Mouse (Mus musculus) forebrain, embryonic 12.5 days (tissue): ENCODE measurements around the gene Ifngr1. TPM values are rescaled to one million over a fixed set of nuclear protein-coding genes. Genes with fewer than 3 reads are reported as not detected.
"Not testable (repeated sequence)": the region's sequence is repeated elsewhere in the genome, so short reads cannot be mapped to it uniquely, and the experiment has no call there.

Source experiments
- ATAC-seq: fragments of 200-750 bp; cut with Nextera tagmentation; 2 replicates; pipeline ENCODE4 v1.8.0; 2017; ENCODE audit warnings: moderate TSS enrichment; ENCODE audit not compliant: low FRiP score
- H3K27ac ChIP-seq: fragments of 300-500 bp; sonication (generic); 2 replicates; pipeline ENCODE4 v1.5.1; 2016; ENCODE audit warnings: mild to moderate bottlenecking
- H3K27me3 ChIP-seq: fragments of 300-500 bp; sonication (generic); 2 replicates; pipeline ENCODE4 v1.6.1; 2016; ENCODE audit warnings: mild to moderate bottlenecking
- H3K36me3 ChIP-seq: fragments of 300-500 bp; sonication (generic); replicated peaks from 2 replicates; pipeline ENCODE4 v1.6.1; 2016; ENCODE audit warnings: mild to moderate bottlenecking
- H3K4me1 ChIP-seq: fragments of 300-500 bp; sonication (generic); 2 replicates; pipeline ENCODE4 v1.6.1; 2016
- H3K4me2 ChIP-seq: fragments of 300-500 bp; sonication (generic); 2 replicates; pipeline ENCODE4 v1.6.1; 2016; ENCODE audit warnings: mild to moderate bottlenecking, moderate library complexity
- H3K4me3 ChIP-seq: fragments of 300-500 bp; sonication (generic); replicated peaks from 2 replicates; pipeline ENCODE4 v1.5.1; 2016; ENCODE audit warnings: mild to moderate bottlenecking
- H3K9ac ChIP-seq: fragments of 300-500 bp; sonication (generic); 2 replicates; pipeline ENCODE4 v1.6.1; 2016; ENCODE audit warnings: mild to moderate bottlenecking
- H3K9me3 ChIP-seq: fragments of 300-500 bp; sonication (generic); 2 replicates; pipeline ENCODE4 v1.6.1; 2016
- WGBS: fragments of 180-500 bp; shearing (Covaris S2); methylation state at CpG from one replicate; pipeline ENCODE4 v1.1.7; 2016; 5-methylcytosine and 5-hydroxymethylcytosine counted together
- polyA plus RNA-seq: library from polyadenylated mRNA; unstranded; fragments of >200 nt; fragmentation: Nextera tagmentation; extraction: Ambion mirVana; gene quantifications from 2 replicates; pipeline ENCODE4 v1.2.1, GENCODE M21; 2016

Ifngr1 gene
- polyA plus RNA-seq, 1 experiment from 2014 or later, result 20.5 TPM

DNA sequence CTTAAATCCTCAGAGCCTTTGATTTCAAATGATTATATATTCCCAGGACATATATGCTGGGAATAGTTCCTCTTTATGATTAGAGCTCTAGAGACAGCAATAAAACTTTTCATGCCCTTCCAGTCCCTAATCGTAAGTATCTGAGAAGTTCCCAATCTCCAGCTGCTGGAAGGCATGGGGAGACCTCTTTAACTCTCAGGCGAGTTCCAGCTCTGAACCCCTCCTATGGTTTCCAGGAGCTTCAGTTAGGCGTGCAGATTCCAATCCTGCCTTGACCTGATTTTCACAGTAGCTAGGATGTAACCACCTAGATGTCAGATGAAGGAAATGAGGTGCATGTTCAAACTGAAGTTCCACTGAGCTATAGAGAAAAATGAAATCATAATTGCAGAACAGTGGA lies 807 bp downstream of the Ifngr1 start:
- Histone ChIP-seq H3K36me3 (no peaks in the 10 kb centered on the region), H3K4me1 (peaks cover 16% of the 10 kb centered on the region), H3K4me2 (peak overlapping the region; percentile 81), H3K4me3 (peak overlapping the region; percentile 66), H3K27me3 (no peaks in the 10 kb centered on the region), H3K9ac (peak overlapping the region; percentile 76), H3K9me3 (no peaks in the 10 kb centered on the region), H3K27ac (no peak overlapping the region)
- WGBS, result 17% methylated on average over 3 of the region's 3 CpGs
- no peak for ATAC-seq

DNA sequence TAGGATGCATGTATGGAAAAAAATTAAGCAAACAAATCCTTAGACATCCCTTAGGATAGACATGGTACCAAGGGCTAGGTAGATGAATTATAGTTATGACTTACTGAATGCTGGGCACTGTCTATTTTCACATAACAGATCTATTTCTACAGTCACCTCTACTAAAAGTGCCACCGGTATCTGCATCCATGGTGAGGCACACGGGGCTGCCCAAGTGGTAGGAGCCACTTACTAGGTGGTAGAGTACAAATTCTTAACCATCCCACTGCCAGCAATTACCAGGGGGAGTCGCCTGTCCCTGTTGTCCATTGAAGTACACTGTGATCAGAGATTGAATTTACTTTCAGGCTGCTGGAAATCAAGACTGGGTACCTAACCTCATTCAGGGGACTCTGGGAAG lies 1.5 kb downstream of the Ifngr1 start:
- ATAC-seq, result no peak
- no peak overlapping the region for H3K4me3 ChIP-seq
- no peaks in the 10 kb centered on the region for H3K27me3 ChIP-seq
- no peak overlapping the region for H3K27ac ChIP-seq
- 85% methylated on average over 3 of the region's 3 CpGs for WGBS
- H3K9me3 ChIP-seq, result no peaks in the 10 kb centered on the region
- H3K36me3 ChIP-seq, result no peaks in the 10 kb centered on the region
- H3K4me2 ChIP-seq, result no peak overlapping the region
- no peak overlapping the region for H3K9ac ChIP-seq
- peaks cover 16% of the 10 kb centered on the region for H3K4me1 ChIP-seq

DNA sequence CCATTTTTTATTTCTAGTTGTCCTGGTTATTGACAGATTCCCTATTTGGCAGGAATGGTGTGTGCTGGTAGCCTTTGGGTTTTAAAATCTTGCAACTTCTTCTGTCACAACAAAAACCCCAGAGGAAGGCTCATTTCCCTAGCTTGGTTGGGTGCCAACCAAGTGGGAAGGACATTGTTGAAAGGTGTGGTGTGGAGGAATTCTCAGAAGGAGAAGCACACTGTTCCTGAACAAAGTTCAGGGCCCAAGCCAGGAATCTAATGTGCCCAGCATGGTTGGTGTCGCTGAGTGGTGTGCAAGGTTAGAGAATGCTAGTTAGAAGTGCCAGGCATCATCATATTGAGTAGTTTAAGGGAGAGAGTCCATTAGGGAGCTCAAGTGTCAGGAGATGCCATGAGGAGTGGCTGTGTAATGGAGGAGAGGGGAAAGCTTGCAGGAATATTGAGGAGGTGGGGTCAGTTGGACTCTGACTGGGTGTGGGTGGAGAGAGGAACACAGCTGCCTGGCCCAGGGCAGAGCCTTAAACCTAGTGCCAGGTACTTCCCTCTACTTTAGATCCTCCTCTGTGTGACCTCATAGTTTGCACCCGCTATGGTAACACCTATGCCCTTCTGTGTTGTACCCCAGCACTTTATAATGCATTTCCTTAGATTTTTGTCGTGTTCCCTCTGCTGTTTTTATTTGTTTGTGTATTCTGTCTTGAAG lies 2.6 kb downstream of the Ifngr1 start:
- Histone ChIP-seq H3K27ac (no peak overlapping the region), H3K4me2 (no peak overlapping the region), H3K36me3 (no peaks in the 10 kb centered on the region), H3K4me3 (no peak overlapping the region), H3K4me1 (peaks cover 22% of the 10 kb centered on the region), H3K27me3 (no peaks in the 10 kb centered on the region), H3K9me3 (no peaks in the 10 kb centered on the region), H3K9ac (no peak overlapping the region)
- no peak for ATAC-seq
- WGBS, result 86% methylated on average over 3 of the region's 3 CpGs

DNA sequence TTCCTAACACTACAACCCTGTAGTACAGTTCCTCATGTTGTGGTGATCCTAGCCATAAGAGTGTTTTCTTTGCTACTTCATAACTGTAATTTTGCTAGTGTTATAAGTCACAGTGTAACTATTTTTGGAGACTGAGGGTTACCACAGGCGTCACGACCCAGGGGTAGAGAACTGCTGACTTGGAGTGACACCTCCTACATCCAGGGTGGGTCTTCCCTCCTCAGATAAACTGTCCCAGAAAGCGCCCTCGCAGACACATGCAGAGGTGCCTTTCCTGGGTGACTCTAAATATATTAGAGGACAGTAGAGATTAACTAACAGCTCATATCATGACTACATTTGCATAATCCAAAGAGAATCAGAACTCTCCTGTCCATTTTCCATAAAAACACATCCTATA lies 5.1 kb downstream of the Ifngr1 start:
- Histone ChIP-seq H3K4me3 (no peak overlapping the region), H3K36me3 (peaks cover 8% of the 10 kb centered on the region; the same call in 1 of the 2 replicates), H3K9ac (no peak overlapping the region), H3K4me1 (peaks cover 19% of the 10 kb centered on the region), H3K4me2 (no peak overlapping the region), H3K9me3 (no peaks in the 10 kb centered on the region), H3K27me3 (no peaks in the 10 kb centered on the region), H3K27ac (no peak overlapping the region)
- ATAC-seq, result no peak
- WGBS, result 98% methylated on average over 4 of the region's 4 CpGs

DNA sequence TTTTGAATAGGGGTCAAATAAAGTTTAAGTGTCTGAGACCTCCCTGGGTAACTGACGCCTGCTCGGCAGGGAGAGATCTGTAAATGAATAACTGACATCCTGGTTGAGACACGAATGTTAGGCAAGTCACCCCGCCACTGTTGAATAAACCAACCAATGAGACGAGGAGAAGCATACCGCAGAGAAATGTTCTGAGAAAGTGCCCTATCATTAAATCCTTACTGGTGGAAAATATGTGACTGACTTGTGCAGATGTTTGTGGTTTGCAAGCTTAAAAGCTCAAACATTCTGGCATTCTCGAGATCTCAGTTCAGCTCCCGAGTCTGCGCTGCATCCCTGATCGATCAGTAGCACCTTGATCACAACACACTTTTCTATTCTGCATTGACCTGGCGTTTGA lies 6.3 kb downstream of the Ifngr1 start:
- ATAC-seq, result no peak
- Histone ChIP-seq H3K9me3 (no peaks in the 10 kb centered on the region), H3K4me2 (no peak overlapping the region), H3K9ac (no peak overlapping the region), H3K36me3 (peaks cover 13% of the 10 kb centered on the region; the same call in 1 of the 2 replicates), H3K4me1 (peaks cover 13% of the 10 kb centered on the region), H3K27ac (no peak overlapping the region), H3K4me3 (no peak overlapping the region), H3K27me3 (no peaks in the 10 kb centered on the region)
- WGBS, result 90% methylated on average over 11 of the region's 11 CpGs

DNA sequence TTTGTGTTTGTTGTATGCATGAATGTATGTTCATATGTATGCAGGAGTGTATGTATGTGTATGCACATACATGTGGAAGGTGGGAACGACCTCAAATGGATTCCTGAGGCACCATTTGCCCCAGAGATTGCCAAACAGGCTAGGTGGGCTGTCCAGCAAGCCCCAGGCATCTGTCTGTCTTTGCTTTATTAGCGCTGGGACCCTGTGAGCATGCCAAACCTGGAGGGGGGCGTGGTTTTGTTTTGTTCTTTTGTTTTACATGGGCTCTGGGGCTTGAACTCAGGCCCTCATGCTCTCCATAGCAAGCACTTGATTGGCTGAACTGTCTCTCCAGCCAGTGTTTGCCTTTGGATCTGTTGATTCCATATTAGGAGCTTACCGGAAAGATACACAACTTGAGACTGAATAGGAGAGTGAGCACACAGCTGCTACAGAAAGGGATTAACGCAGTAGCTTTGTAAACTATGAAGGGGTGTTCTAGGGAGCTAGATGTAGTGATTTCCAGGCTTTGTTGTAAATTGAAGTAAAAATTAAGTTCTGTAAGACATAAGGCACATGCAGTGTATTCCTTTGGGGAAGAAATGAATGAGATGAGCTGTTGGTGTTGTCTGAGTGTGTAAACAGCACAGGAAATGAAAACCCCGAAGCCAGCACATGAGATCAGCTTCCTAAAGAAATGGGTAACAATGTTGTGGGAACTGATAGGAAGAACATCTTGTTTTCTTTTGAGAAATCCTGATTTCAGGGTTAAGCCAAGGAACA lies 7.8 kb downstream of the Ifngr1 start:
- Histone ChIP-seq H3K4me2 (no peak overlapping the region), H3K9me3 (no peaks in the 10 kb centered on the region), H3K9ac (no peak overlapping the region), H3K4me3 (no peak overlapping the region), H3K27me3 (no peaks in the 10 kb centered on the region), H3K27ac (no peak overlapping the region), H3K36me3 (peaks cover 19% of the 10 kb centered on the region), H3K4me1 (peaks cover 10% of the 10 kb centered on the region)
- 67% methylated on average over 6 of the region's 6 CpGs for WGBS
- no peak for ATAC-seq

DNA sequence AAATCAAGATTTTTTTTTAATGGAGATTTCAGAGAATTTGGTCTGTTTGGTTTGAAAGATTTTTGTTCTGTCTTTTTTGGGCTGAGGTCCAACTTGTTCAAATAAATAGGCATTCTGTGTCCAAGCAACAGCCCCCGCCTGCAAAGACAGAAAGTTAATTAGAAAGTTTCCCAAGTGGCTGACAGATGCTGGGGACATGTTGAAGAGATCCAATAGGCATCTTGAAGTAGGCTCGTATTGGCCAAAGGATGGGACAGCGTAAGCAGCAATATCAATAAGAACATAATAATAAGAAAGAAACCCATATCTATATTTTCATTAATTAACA lies 8.3 kb downstream of the Ifngr1 start:
- Histone ChIP-seq H3K27me3 (no peaks in the 10 kb centered on the region), H3K9me3 (no peaks in the 10 kb centered on the region), H3K36me3 (peaks cover 24% of the 10 kb centered on the region), H3K27ac (no peak overlapping the region), H3K4me2 (no peak overlapping the region), H3K4me1 (peaks cover 10% of the 10 kb centered on the region), H3K4me3 (no peak overlapping the region), H3K9ac (no peak overlapping the region)
- 67% methylated on average over 3 of the region's 3 CpGs for WGBS
- ATAC-seq, result no peak

DNA sequence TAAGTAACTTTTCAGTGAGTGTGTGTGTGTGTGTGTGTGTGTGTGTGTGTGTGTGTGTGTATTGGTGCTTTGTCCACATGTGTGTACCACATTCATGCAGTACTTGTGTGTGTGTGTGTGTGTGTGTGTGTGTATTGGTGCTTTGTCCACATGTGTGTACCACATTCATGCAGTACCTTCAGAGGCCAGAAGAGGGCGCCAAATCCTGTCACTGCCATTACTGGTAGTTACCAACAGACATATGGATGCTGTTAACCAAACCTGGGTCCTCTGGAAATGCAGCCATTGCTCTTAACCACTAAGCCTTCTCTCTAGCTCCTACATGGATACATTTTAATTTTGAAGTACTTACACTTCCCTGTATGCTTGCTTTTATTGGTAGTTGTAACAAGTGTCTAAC lies 9.8 kb downstream of the Ifngr1 start:
- H3K36me3 ChIP-seq, result peaks cover 26% of the 10 kb centered on the region
- 31% methylated on average over 1 of the region's 1 CpGs for WGBS
- not testable (repeated sequence) for H3K9me3 ChIP-seq, H3K4me3 ChIP-seq, ATAC-seq, H3K27me3 ChIP-seq, H3K27ac ChIP-seq, H3K9ac ChIP-seq, H3K4me1 ChIP-seq, H3K4me2 ChIP-seq

DNA sequence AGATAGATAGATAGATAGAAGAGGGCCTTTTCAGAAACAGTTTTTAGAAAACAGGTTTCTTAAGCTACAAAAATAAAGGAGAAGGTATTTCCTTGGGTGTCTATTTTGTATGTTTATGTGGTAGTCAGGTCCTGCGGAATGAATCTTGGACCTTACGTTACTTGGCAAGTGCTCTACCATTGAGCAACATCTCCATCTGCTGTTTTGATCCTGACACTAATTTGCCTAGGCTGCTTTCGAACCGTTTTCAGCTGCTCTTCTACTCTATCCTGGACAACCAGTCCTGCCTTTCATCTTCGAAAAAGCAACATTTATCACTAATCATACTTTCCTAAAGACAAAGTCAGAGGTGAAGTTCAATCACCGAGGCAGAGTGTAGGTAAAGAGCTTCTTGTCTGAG lies 11.5 kb downstream of the Ifngr1 start:
- H3K9ac ChIP-seq, result no peak overlapping the region
- H3K4me3 ChIP-seq, result no peak overlapping the region
- 91% methylated on average over 6 of the region's 6 CpGs for WGBS
- no peak for ATAC-seq
- H3K9me3 ChIP-seq, result no peaks in the 10 kb centered on the region
- H3K27me3 ChIP-seq, result no peaks in the 10 kb centered on the region
- H3K4me2 ChIP-seq, result no peak overlapping the region
- peaks cover 26% of the 10 kb centered on the region for H3K36me3 ChIP-seq
- no peak overlapping the region for H3K27ac ChIP-seq
- peaks cover 10% of the 10 kb centered on the region for H3K4me1 ChIP-seq

DNA sequence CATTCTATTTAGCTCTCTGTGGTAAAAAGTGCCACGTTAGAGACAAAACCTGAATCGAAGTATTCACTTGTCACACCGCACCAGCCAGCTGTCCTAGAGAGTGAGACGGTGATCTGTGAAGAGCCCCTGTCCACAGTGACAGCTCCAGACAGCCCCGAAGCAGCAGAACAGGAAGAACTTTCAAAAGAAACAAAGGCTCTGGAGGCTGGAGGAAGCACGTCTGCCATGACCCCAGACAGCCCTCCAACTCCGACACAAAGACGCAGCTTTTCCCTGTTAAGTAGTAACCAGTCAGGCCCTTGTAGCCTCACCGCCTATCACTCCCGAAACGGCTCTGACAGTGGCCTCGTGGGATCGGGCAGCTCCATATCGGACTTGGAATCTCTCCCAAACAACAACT lies 17.4 kb downstream of the Ifngr1 start:
- Histone ChIP-seq H3K27ac (no peak overlapping the region), H3K27me3 (no peaks in the 10 kb centered on the region), H3K4me3 (no peak overlapping the region), H3K4me1 (no peaks in the 10 kb centered on the region), H3K4me2 (no peak overlapping the region), H3K9ac (no peak overlapping the region), H3K9me3 (no peaks in the 10 kb centered on the region), H3K36me3 (peaks cover 14% of the 10 kb centered on the region)
- 43% methylated on average over 14 of the region's 14 CpGs for WGBS
- no peak for ATAC-seq

DNA sequence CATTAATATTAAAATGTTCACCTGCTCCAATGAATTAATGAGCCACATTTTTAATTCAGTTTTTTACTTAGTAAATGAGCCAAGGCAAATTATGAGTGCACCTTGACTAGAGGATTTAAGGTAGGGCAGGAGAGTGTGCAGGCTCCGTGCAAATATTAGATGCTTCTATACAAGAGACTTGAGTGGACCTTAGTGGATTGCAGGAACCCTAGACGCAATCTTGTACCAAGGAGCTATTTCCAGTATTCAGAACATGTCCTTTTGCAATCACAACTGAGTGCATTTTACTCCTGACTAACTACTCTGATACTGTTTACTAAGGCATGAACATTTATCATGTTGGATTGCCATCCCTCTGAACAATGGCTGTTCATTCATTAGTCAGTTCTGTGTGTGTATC lies 19.9 kb downstream of the Ifngr1 start:
- no peaks in the 10 kb centered on the region for H3K9me3 ChIP-seq
- no peak overlapping the region for H3K4me2 ChIP-seq
- peaks cover 5% of the 10 kb centered on the region; the same call in 1 of the 2 replicates for H3K36me3 ChIP-seq
- H3K4me1 ChIP-seq, result no peaks in the 10 kb centered on the region
- H3K9ac ChIP-seq, result no peak overlapping the region
- ATAC-seq, result no peak
- no peak overlapping the region for H3K4me3 ChIP-seq
- no peak overlapping the region for H3K27ac ChIP-seq
- 51% methylated on average over 2 of the region's 2 CpGs for WGBS
- H3K27me3 ChIP-seq, result no peaks in the 10 kb centered on the region

DNA sequence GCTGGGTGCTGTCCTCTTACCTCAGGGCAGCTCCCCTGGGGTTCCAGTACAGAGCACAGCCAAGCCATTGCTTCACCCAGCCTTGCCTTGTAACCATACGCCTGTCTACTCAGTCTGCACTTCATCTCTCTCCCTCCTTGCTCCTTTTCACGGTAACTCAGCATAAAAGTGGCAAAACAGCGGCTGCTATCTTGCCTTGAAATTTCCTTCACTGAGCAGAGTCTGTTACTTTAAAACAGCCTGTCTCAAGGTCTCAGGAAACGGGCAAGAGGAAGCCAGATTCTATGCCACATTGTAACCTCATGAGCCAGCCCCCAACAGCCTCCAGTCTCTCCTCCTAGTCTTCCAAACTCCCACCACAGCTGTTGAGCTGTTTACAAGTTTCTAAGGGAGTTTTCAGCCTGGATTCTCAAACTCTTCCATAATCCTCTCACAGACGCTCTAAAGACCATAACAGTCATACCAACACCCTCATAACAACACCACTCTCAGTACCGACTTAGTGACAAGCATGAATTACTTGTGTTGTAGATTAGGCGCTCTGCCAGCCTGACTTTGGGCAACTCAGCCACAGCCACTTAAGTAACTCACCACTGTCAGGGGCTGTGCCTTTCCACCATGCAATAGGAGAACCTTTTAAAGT lies 21.5 kb downstream of the Ifngr1 start:
- Histone ChIP-seq H3K9ac (no peak overlapping the region), H3K4me2 (no peak overlapping the region), H3K27me3 (no peaks in the 10 kb centered on the region), H3K27ac (no peak overlapping the region), H3K4me3 (no peak overlapping the region), H3K4me1 (no peaks in the 10 kb centered on the region), H3K36me3 (peaks cover 5% of the 10 kb centered on the region; the same call in 1 of the 2 replicates), H3K9me3 (no peaks in the 10 kb centered on the region)
- 69% methylated on average over 7 of the region's 7 CpGs for WGBS
- no peak for ATAC-seq
